Mouse (Mus musculus) ES-Bruce4 (cell line): Measurements from ENCODE around the gene Setdb1.

ENCODE experiments used
- CTCF ChIP-seq: IDR thresholded peaks from one replicate; pipeline ENCODE4 v1.8.1; 2011; ENCODE audit warnings: low read depth, low read length
- EP300 ChIP-seq: IDR thresholded peaks from 2 replicates; pipeline ENCODE4 v1.6.1; 2011; ENCODE audit warnings: low read depth, low read length; ENCODE audit not compliant: insufficient read depth
- POLR2A ChIP-seq: IDR thresholded peaks from one replicate; pipeline ENCODE4 v1.8.1; 2011; ENCODE audit warnings: low read length; ENCODE audit not compliant: insufficient read depth

GRCm38 (mm10) chr3:95385401-95386075 lies 28.5 kb upstream of the Setdb1 start:
- TF ChIP-seq CTCF, result no peak
- TF ChIP-seq POLR2A, result no peak
- TF ChIP-seq EP300, result no peak
